Mouse (Mus musculus) CH12.LX (cell line): ENCODE results near the gene Spen.

Experiments used
- CTCF ChIP-seq, 2 experiments: IDR thresholded peaks in 1 of 2; conservative IDR thresholded peaks in 1 of 2; 2 replicates each; pipeline ENCODE4 v1.5.1; 2011 to 2012; ENCODE audit warnings: low read depth in 2 of 2, low read length in 2 of 2, improper control_type of control experiment in 1 of 2, inconsistent platforms in 1 of 2, mild to moderate bottlenecking in 1 of 2, moderate library complexity in 1 of 2
- EP300 ChIP-seq: IDR thresholded peaks from 2 replicates; pipeline ENCODE4 v1.6.1; 2011; ENCODE audit warnings: low read length, improper control_type of control experiment
- JUN ChIP-seq: IDR thresholded peaks from 2 replicates; pipeline ENCODE4 v1.6.1; 2011; ENCODE audit warnings: low read depth, mild to moderate bottlenecking, low read length, improper control_type of control experiment, moderate library complexity; ENCODE audit not compliant: insufficient read depth
- MAX ChIP-seq: IDR thresholded peaks from 2 replicates; pipeline ENCODE4 v1.6.1; 2011; ENCODE audit warnings: low read length, improper control_type of control experiment

- TF ChIP-seq EP300 (no peak), CTCF (conservative IDR thresholded peaks at IDR 0.05 in 1 of 2, IDR thresholded peaks at IDR 0.05 in 1 of 2; ENCODE audit: low read depth in 2 of 2, low read length in 2 of 2) (no peak), JUN (no peak), MAX (no peak)
These were observed 7.4 kb downstream of the Spen start for GRCm38 (mm10) chr4:141530979-141531378.
